Mouse (Mus musculus) bone marrow macrophage, adult 2 months (primary cell): ENCODE results near the gene Ric8b.

Source experiments
- CTCF ChIP-seq: IDR thresholded peaks from 2 replicates; pipeline ENCODE4 v1.5.1; 2012; ENCODE audit warnings: low read depth, mild to moderate bottlenecking, low read length, moderate library complexity
- POLR2A ChIP-seq: IDR thresholded peaks from 2 replicates; pipeline ENCODE4 v1.6.1; 2012; ENCODE audit warnings: mild to moderate bottlenecking, low read depth, low read length, borderline replicate concordance

- TF ChIP-seq CTCF (no peak), POLR2A (no peak)
These were observed 45.5 kb upstream of the Ric8b start for GRCm38 (mm10) chr10:84871921-84872320.
